Mouse (Mus musculus) liver, postnatal 0 days (tissue): ENCODE measurements around the gene Retreg1.

ENCODE experiments used
- CTCF ChIP-seq: sonication (generic); IDR thresholded peaks from 2 replicates; pipeline ENCODE4 v1.5.1; 2016; ENCODE audit warnings: antibody characterized with exemption, low read depth
- EP300 ChIP-seq: IDR thresholded peaks from 2 replicates; pipeline ENCODE4 v1.6.1; 2016; ENCODE audit warnings: antibody characterized with exemption, low read depth, mild to moderate bottlenecking

DNA sequence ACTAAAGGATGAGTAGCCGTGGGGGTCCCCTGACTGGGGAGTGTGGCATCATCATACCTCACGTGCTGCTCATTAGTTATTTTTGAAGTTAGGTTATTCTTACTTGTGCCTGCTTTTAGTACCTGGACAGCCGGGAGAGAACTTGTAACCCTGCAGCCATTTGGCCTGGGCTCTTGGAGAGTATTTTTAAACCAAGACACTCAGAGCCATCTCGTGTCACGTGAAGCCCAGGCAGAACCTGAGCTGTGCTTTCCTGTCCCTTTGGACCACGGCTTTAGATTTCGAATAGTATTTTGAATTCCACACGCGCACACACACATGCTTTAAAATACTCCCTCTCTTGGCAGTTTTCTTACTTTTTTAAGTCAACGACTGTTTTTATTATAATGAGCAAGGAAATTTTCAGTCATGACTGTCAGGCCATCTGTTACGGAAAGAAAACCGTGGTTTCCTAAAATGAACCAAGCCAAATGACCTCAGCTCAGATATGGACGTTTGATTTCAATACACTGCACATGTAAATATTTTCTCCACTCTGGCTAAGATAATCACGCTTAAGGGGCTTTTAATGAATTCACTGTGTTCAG is 61.5 kb downstream of the Retreg1 start:
- 0 out of 2 replicates have a peak, but pooled peaks have one; percentile 31 for TF ChIP-seq EP300
- TF ChIP-seq CTCF = no peak
